Mouse (Mus musculus): ENCODE measurements around the gene Hrasls.

The Hrasls gene

GRCm38 (mm10) chr16:29209605-29210411, at the start of gene Hrasls:
TSS of gene Hrasls (plus strand) at chr16:29209695.
- DNase-seq (ENCODE audit: low read depth, low spot score): no peak

GRCm38 (mm10) chr16:29162271-29162670, 47.2 kb upstream of the Hrasls start:
- peak; percentile 81 for DNase-seq (ENCODE audit: low read depth, low spot score)

GRCm38 (mm10) chr16:29167051-29167450, 42.4 kb upstream of the Hrasls start:
- no peak for DNase-seq (ENCODE audit: low read depth, low spot score)

GRCm38 (mm10) chr16:29171741-29172140, 37.8 kb upstream of the Hrasls start:
- DNase-seq (ENCODE audit: low read depth, low spot score): no peak

- no peak for DNase-seq (ENCODE audit: low read depth, low spot score)
Observed at GRCm38 (mm10) chr16:29173201-29173600, 36.3 kb upstream of the Hrasls start.

- no peak for DNase-seq (ENCODE audit: low read depth, low spot score)
Observed at GRCm38 (mm10) chr16:29174831-29175350, 34.6 kb upstream of the Hrasls start.

- DNase-seq (ENCODE audit: low read depth, low spot score): no peak
Observed at GRCm38 (mm10) chr16:29192911-29193310, 16.6 kb upstream of the Hrasls start.

GRCm38 (mm10) chr16:29193981-29194380, 15.5 kb upstream of the Hrasls start:
- DNase-seq (ENCODE audit: low read depth, low spot score): no peak

GRCm38 (mm10) chr16:29195156-29195555, 14.3 kb upstream of the Hrasls start:
- no peak for DNase-seq (ENCODE audit: low read depth, low spot score)

GRCm38 (mm10) chr16:29198461-29198860, 11.0 kb upstream of the Hrasls start:
- peak; percentile 72 for DNase-seq (ENCODE audit: low read depth, low spot score)

GRCm38 (mm10) chr16:29201146-29201545, 8.3 kb upstream of the Hrasls start:
- no peak for DNase-seq (ENCODE audit: low read depth, low spot score)

- no peak for DNase-seq (ENCODE audit: low read depth, low spot score)
Observed at GRCm38 (mm10) chr16:29204875-29205274, 4.6 kb upstream of the Hrasls start.

- DNase-seq (ENCODE audit: low read depth, low spot score): no peak
Observed at GRCm38 (mm10) chr16:29205581-29205980, 3.9 kb upstream of the Hrasls start.

GRCm38 (mm10) chr16:29208841-29209240, 654 bp upstream of the Hrasls start:
- DNase-seq (ENCODE audit: low read depth, low spot score): no peak

GRCm38 (mm10) chr16:29216395-29217295, 7.2 kb downstream of the Hrasls start:
- DNase-seq (ENCODE audit: low read depth, low spot score): peak; percentile 81

GRCm38 (mm10) chr16:29235951-29236350, 26.5 kb downstream of the Hrasls start:
- no peak for DNase-seq (ENCODE audit: low read depth, low spot score)

- DNase-seq (ENCODE audit: low read depth, low spot score): no peak
Observed at GRCm38 (mm10) chr16:29254325-29254724, 44.8 kb downstream of the Hrasls start.

Data from telencephalon, adult 2 months (tissue).